Mouse (Mus musculus) stomach, postnatal 0 days (tissue): ENCODE measurements at regions not wholly inside any gene's neighbourhood (a gene's known extent, or its start where the extent isn't known, plus 50 kb on each side); places are given as distances from the start of the nearest gene placed in this dataset.

Experiments
- CTCF ChIP-seq: IDR thresholded peaks from 2 replicates; pipeline ENCODE4 v1.5.1; 2016; ENCODE audit warnings: antibody characterized with exemption, low read depth, mild to moderate bottlenecking, moderate library complexity
- EP300 ChIP-seq: optimal IDR thresholded peaks from 2 replicates; pipeline ENCODE3; 2016; ENCODE audit warnings: antibody characterized with exemption

DNA sequence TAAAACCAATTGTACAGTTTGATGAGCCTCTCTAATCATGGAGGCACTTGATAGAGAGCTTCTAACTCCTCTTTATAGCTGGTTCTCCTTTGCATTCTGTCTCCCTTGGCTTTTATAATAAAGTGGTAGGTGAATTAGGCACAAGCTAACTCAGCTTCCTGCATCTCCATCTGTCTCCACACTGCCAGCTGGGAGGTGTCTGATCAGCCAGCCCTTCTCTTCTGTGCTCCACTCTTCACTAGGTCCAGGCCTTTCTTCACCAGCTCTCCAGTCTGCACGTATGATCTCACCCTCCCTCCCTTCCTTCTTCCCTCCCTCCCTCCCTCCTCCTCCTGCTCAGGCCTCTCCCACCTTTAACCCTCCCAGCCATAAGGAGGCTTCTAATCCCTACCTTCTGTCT lies 136.2 kb downstream of the Rchy1 start:
- no peak for TF ChIP-seq CTCF
- no peak for TF ChIP-seq EP300
